Mouse (Mus musculus) liver, embryonic 14.5 days (tissue): ENCODE results near the gene Arid1a. TPM values are rescaled to one million over a fixed set of nuclear protein-coding genes. Genes with fewer than 3 reads are reported as not detected.
"Not testable (repeated sequence)": the region's sequence is repeated elsewhere in the genome, so short reads cannot be mapped to it uniquely, and the experiment has no call there.

Source experiments
- ATAC-seq: fragments of 200-750 bp; cut with Nextera tagmentation; 2 replicates; pipeline ENCODE4 v1.8.0; 2017; ENCODE audit warnings: moderate number of reproducible peaks, mild to moderate bottlenecking, moderate library complexity; ENCODE audit not compliant: insufficient read depth
- DNase-seq, 3 experiments: peaks; one replicate each; pipeline ENCODE4 v3.0.0-alpha.2; 2012 to 2013; ENCODE audit warnings: low read depth in 3 of 3, low spot score in 3 of 3
- H3K27ac ChIP-seq: fragments of 300-500 bp; sonication (generic); 2 replicates; pipeline ENCODE4 v1.5.1; 2014; ENCODE audit warnings: moderate library complexity, mild to moderate bottlenecking, control low read depth, inconsistent platforms
- H3K27me3 ChIP-seq: fragments of 300-500 bp; sonication (generic); 2 replicates; pipeline ENCODE4 v1.6.1; 2014; ENCODE audit warnings: mild to moderate bottlenecking, low read length, moderate library complexity; ENCODE audit not compliant: control insufficient read depth, insufficient read depth
- H3K36me3 ChIP-seq: fragments of 300-500 bp; sonication (generic); replicated peaks from 2 replicates; pipeline ENCODE4 v1.6.1; 2014; ENCODE audit warnings: low read depth; ENCODE audit not compliant: control insufficient read depth, insufficient read depth
- H3K4me1 ChIP-seq, 2 experiments: fragments of 200-500 bp in 1 of 2; fragments of 300-500 bp in 1 of 2; sonication (generic) in 1 of 2; replicated peaks; 2 replicates each; pipeline ENCODE4 v1.6.1; 2012 to 2014; ENCODE audit warnings: antibody characterized with exemption in 1 of 2, inconsistent platforms in 1 of 2, low read length in 1 of 2; ENCODE audit not compliant: control insufficient read depth in 2 of 2, insufficient read depth in 2 of 2
- H3K4me2 ChIP-seq: fragments of 300-500 bp; sonication (generic); 2 replicates; pipeline ENCODE4 v1.6.1; 2014; ENCODE audit warnings: low read depth, mild to moderate bottlenecking, control low read depth, moderate library complexity
- H3K4me3 ChIP-seq, 2 experiments: fragments of 200-500 bp in 1 of 2; fragments of 300-500 bp in 1 of 2; sonication (generic) in 1 of 2; 2 replicates each; pipeline ENCODE4 v1.5.1; 2012 to 2014; ENCODE audit warnings: low read depth in 2 of 2, low read length in 2 of 2, mild to moderate bottlenecking in 2 of 2, control low read depth in 1 of 2, inconsistent platforms in 1 of 2, moderate library complexity in 1 of 2; ENCODE audit not compliant: insufficient read depth in 1 of 2
- H3K9ac ChIP-seq: fragments of 300-500 bp; sonication (generic); replicated peaks from 2 replicates; pipeline ENCODE4 v1.6.1; 2014; ENCODE audit warnings: mild to moderate bottlenecking, control low read depth, moderate library complexity
- H3K9me3 ChIP-seq: fragments of 300-500 bp; sonication (generic); 2 replicates; pipeline ENCODE4 v1.6.1; 2016; ENCODE audit warnings: low read length, mixed read lengths; ENCODE audit not compliant: control insufficient read depth
- CTCF ChIP-seq: IDR thresholded peaks from 2 replicates; pipeline ENCODE4 v1.5.1; 2016; ENCODE audit warnings: antibody characterized with exemption, low read depth, control low read depth
- EP300 ChIP-seq: IDR thresholded peaks from 2 replicates; pipeline ENCODE4 v1.6.1; 2016; ENCODE audit warnings: antibody characterized with exemption, low read depth
- WGBS: fragments of 180-500 bp; shearing (Covaris S2); extraction: QIAGEN DNeasy Blood & Tissue Kit; methylation state at CpG from one replicate; pipeline ENCODE4 v1.1.7; 2014; ENCODE audit not compliant: insufficient replicate concordance; 5-methylcytosine and 5-hydroxymethylcytosine counted together
- polyA plus RNA-seq, 2 experiments: library from polyadenylated mRNA; depleted of rRNA in 1 of 2; stranded (reverse) in 1 of 2; unstranded in 1 of 2; fragments of >200 nt; fragmentation: Nextera tagmentation in 1 of 2; extraction: Ambion mirVana in 1 of 2; gene quantifications; 2 replicates each; pipeline versions ENCODE4 v1.2.1 to v1.2.3; 2012 to 2014

The Arid1a gene
- polyA plus RNA-seq, 2 experiments, result 7.4 to 11.9 TPM

- ATAC-seq, result no peak
- 46% methylated on average over 10 of the region's 10 CpGs for WGBS
- Histone ChIP-seq H3K4me3 (no peak overlapping the region), H3K9me3 (no peaks in the 10 kb centered on the region), H3K27me3 (no peaks in the 10 kb centered on the region), H3K4me2 (no peak overlapping the region), H3K4me1 (no peaks in the 10 kb centered on the region; a peak in 2 of 4 replicates), H3K36me3 (no peaks in the 10 kb centered on the region), H3K27ac (no peak overlapping the region), H3K9ac (no peak overlapping the region)
- TF ChIP-seq EP300 (no peak), CTCF (no peak)
- DNase-seq, result no peak
Observed at GRCm38 (mm10) chr4:133651445-133651844, 105.1 kb downstream of the Arid1a start.

GRCm38 (mm10) chr4:133649989-133650699 is 106.4 kb downstream of the Arid1a start, which contains the start of gene Zdhhc18:
TSS of gene Zdhhc18 (minus strand) at chr4:133650154.
- TF ChIP-seq CTCF, result peak; percentile 92
- no peak for TF ChIP-seq EP300
- no peaks in the 10 kb centered on the region for H3K27me3 ChIP-seq
- H3K4me2 ChIP-seq, result peak within 1 kb of the TSS; percentile 57
- no peaks in the 10 kb centered on the region; a peak in 2 of 4 replicates for H3K4me1 ChIP-seq
- no peaks in the 10 kb centered on the region for H3K36me3 ChIP-seq
- ATAC-seq (peak; percentile 69; the same call in 1 of the 2 replicates), DNase-seq (peak in 2 of 3 experiments; percentile 58 to 61)
- H3K4me3 ChIP-seq, result peak within 1 kb of the TSS; percentile 41 to 46
- no peak within 1 kb of the TSS for H3K27ac ChIP-seq
- WGBS, result 27% methylated on average over 7 of the region's 7 CpGs
- no peaks in the 10 kb centered on the region for H3K9me3 ChIP-seq
- peak within 1 kb of the TSS; percentile 24 for H3K9ac ChIP-seq

DNA sequence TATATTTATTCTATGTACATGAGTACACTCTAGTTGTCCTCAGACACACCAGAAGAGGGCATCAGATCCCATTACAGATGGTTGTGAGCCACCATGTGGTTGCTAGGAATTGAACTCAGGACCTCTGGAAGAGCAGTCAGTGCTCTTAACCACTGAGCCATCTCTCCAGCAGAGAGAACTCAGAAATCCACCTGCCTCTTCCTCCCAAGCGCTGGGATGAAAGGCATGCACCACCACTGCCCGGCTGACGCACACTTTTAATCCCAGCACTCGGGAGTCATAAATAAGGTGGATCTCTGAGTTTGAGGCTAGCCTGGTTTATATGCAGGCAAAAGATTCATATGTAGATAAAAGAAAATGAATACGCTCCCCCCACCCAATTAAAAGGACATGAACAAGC is 107.1 kb downstream of the Arid1a start:
- H3K4me1 ChIP-seq, ATAC-seq, DNase-seq, H3K27me3 ChIP-seq, H3K36me3 ChIP-seq, H3K9me3 ChIP-seq, H3K27ac ChIP-seq: not testable (repeated sequence)
- Histone ChIP-seq H3K4me3 (peak overlapping the region in 1 of 2 experiments; percentile 41; a peak in 2 of 4 replicates), H3K9ac (peak overlapping the region; percentile 24), H3K4me2 (peak overlapping the region; percentile 57)
- WGBS, result 70% methylated on average over 5 of the region's 5 CpGs

- H3K4me2 ChIP-seq, result no peak overlapping the region
Observed at GRCm38 (mm10) chr4:133645680-133646079, 110.9 kb downstream of the Arid1a start.

DNA sequence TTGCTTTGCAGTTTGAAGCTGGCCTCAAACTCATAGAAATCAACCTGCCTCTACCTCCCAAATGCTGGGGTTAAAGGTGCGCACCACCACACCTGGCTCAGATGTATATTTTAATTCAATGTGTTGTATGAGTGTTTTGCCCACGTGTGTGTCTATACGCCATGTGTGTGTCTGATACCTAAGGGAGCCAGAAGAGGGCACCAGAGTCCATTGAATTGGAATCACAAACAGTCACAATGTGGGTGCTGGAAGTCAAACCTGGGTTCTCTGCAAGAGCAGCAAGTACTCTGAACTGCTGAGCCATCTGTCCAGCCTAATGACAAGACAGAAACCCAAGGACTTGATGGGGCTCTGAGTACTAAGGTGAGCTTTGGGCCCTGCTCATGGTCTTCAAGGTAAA is 111.4 kb downstream of the Arid1a start:
- Histone ChIP-seq H3K4me2 (no peak overlapping the region), H3K4me1 (no peaks in the 10 kb centered on the region; a peak in 2 of 4 replicates)
- 72% methylated on average over 3 of the region's 3 CpGs for WGBS

More at GRCm38 (mm10) chr4:133645680-133646079, 110.9 kb downstream of the Arid1a start:
- TF ChIP-seq CTCF, result no peak
- no peak overlapping the region for H3K4me3 ChIP-seq
- no peak for ATAC-seq
- no peak for DNase-seq
- WGBS, result 64% methylated on average over 21 of the region's 21 CpGs
- H3K4me1 ChIP-seq, result no peaks in the 10 kb centered on the region; a peak in 2 of 4 replicates
- no peaks in the 10 kb centered on the region for H3K36me3 ChIP-seq
- no peaks in the 10 kb centered on the region for H3K9me3 ChIP-seq
- H3K9ac ChIP-seq, result no peak overlapping the region
- H3K27ac ChIP-seq, result no peak overlapping the region
- no peaks in the 10 kb centered on the region for H3K27me3 ChIP-seq

More for the DNA sequence above, 111.4 kb downstream of the Arid1a start:
- H3K27me3 ChIP-seq, result no peaks in the 10 kb centered on the region
- H3K4me3 ChIP-seq, result no peak overlapping the region
- DNase-seq (no peak), ATAC-seq (no peak)
- no peak overlapping the region for H3K27ac ChIP-seq
- H3K36me3 ChIP-seq, result no peaks in the 10 kb centered on the region
- TF ChIP-seq CTCF (peak; percentile 38; the same call in 1 of the 2 replicates), EP300 (no peak)
- no peaks in the 10 kb centered on the region for H3K9me3 ChIP-seq
- no peak overlapping the region for H3K9ac ChIP-seq
